Mouse (Mus musculus): ENCODE results near the gene Hsd17b1. TPM values are rescaled to one million over a fixed set of nuclear protein-coding genes. Genes with fewer than 3 reads are reported as not detected.
A peak's percentile ranks its signal among the peaks of the same experiment; 100 is the strongest.

Hsd17b1 gene
- polyA plus RNA-seq, 1 experiment: 0.88 TPM

DNA sequence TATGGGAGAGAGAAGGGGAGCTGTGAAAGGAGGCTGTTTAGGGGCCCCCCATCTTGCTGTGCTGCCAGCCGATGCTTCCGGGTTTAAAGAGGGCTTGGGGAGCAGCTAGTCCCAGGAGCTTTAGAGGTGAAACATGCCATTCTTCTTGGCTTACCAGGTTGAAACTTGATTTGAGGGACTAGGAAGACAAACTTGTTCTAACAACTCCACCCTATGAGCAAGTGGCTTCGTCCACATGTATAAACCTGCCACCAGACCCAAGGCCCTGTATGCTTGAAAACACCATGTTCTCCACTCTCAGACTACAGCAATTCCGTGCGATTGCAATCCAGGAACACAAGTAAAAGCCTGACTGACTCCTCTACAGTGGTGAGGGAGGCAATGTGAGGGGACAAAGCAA is 24.8 kb downstream of the Hsd17b1 start:
- no peak for TF ChIP-seq CTCF (IDR thresholded peaks at IDR 0.05; ENCODE audit: control insufficient read depth, insufficient read depth, insufficient replicate concordance, low read depth, low read length)
- no peak for TF ChIP-seq POLR2A (IDR thresholded peaks at IDR 0.05; ENCODE audit: control insufficient read depth, low read depth, low read length)
- Histone ChIP-seq H3K4me1 (ENCODE audit: control insufficient read depth, insufficient read depth, low read length) (no peaks in the 10 kb centered on the region), H3K27me3 (ENCODE audit: control insufficient read depth, insufficient read depth, low read length) (no peaks in the 10 kb centered on the region), H3K36me3 (ENCODE audit: control insufficient read depth, insufficient read depth, low read length) (peaks cover 2% of the 10 kb centered on the region; the same call in 1 of the 2 replicates), H3K27ac (ENCODE audit: control insufficient read depth, insufficient read depth, low read depth, low read length) (no peak overlapping the region), H3K4me3 (ENCODE audit: control insufficient read depth, low read depth, low read length) (no peak overlapping the region)

DNA sequence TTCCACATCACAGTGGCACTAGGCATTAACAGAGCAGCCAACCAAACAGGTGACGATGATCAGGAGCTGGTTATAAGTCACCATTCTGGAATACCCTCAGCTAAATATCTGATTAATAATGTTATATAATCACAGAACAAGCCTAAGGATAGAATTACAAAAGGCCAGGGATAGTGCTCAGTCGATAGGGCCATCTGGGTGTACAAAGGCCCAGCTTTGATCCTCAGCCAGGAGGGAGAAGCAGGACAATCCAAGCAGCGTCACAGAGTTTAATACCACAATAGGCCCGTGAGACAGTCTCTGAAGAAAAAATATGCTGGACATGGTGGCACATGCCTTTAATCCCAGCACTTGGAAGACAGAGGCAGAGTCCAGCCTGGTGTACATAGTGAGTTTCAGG is 31.1 kb downstream of the Hsd17b1 start:
- Histone ChIP-seq H3K4me1 (ENCODE audit: control insufficient read depth, insufficient read depth, low read length) (no peaks in the 10 kb centered on the region), H3K36me3 (ENCODE audit: control insufficient read depth, insufficient read depth, low read length) (no peaks in the 10 kb centered on the region), H3K27ac (ENCODE audit: control insufficient read depth, insufficient read depth, low read depth, low read length) (no peak overlapping the region), H3K27me3 (ENCODE audit: control insufficient read depth, insufficient read depth, low read length) (no peaks in the 10 kb centered on the region), H3K4me3 (ENCODE audit: control insufficient read depth, low read depth, low read length) (no peak overlapping the region)
- no peak for TF ChIP-seq POLR2A (IDR thresholded peaks at IDR 0.05; ENCODE audit: control insufficient read depth, low read depth, low read length)
- TF ChIP-seq CTCF (IDR thresholded peaks at IDR 0.05; ENCODE audit: control insufficient read depth, insufficient read depth, insufficient replicate concordance, low read depth, low read length): no peak

DNA sequence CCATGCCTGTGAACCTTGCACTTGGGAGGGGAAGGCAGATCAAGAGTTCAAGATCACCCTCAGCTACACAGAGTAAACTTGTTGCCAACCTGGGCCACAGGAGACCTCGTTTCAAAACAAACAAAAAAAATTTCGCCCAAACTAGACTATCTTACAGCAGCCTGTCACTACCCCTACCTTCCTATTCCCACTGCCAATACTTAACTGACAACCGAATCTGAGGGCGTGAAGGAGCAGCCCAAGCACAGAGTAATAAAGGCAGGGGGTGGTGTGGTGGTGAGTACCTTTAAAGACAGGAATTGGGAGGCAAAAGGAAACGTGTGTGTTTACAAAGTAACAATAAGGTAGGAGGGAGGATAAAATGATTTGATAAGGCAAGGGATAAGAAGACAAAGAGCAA is 32.5 kb downstream of the Hsd17b1 start:
- H3K4me1 ChIP-seq (ENCODE audit: control insufficient read depth, insufficient read depth, low read length): no peaks in the 10 kb centered on the region
- no peak for TF ChIP-seq POLR2A (IDR thresholded peaks at IDR 0.05; ENCODE audit: control insufficient read depth, low read depth, low read length)
- TF ChIP-seq CTCF (IDR thresholded peaks at IDR 0.05; ENCODE audit: control insufficient read depth, insufficient read depth, insufficient replicate concordance, low read depth, low read length): no peak
- H3K4me3 ChIP-seq (ENCODE audit: control insufficient read depth, low read depth, low read length): no peak overlapping the region
- no peaks in the 10 kb centered on the region for H3K27me3 ChIP-seq (ENCODE audit: control insufficient read depth, insufficient read depth, low read length)
- no peak overlapping the region for H3K27ac ChIP-seq (ENCODE audit: control insufficient read depth, insufficient read depth, low read depth, low read length)
- no peaks in the 10 kb centered on the region for H3K36me3 ChIP-seq (ENCODE audit: control insufficient read depth, insufficient read depth, low read length)

DNA sequence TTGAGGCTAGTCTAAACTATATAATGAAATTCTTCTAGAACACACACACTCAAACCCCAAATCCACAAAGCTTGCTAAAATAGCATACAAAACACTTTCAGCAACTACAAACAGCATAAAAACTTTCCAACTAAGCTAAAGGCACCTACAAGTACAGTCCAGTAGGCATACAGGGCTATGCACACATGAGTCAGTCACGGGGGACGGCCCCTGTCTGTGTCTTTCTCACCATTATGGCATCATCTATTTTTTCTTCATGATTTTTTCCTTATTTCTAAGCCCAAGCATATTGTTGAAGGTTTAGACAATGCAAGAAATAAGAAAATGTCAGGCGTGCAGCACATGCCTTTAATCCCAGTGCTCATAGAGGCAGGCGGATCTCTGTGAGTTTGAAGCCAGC is 33.0 kb downstream of the Hsd17b1 start:
- TF ChIP-seq CTCF (IDR thresholded peaks at IDR 0.05; ENCODE audit: control insufficient read depth, insufficient read depth, insufficient replicate concordance, low read depth, low read length): no peak
- no peaks in the 10 kb centered on the region for H3K36me3 ChIP-seq (ENCODE audit: control insufficient read depth, insufficient read depth, low read length)
- no peaks in the 10 kb centered on the region for H3K4me1 ChIP-seq (ENCODE audit: control insufficient read depth, insufficient read depth, low read length)
- no peak overlapping the region for H3K4me3 ChIP-seq (ENCODE audit: control insufficient read depth, low read depth, low read length)
- no peaks in the 10 kb centered on the region for H3K27me3 ChIP-seq (ENCODE audit: control insufficient read depth, insufficient read depth, low read length)
- no peak overlapping the region for H3K27ac ChIP-seq (ENCODE audit: control insufficient read depth, insufficient read depth, low read depth, low read length)

DNA sequence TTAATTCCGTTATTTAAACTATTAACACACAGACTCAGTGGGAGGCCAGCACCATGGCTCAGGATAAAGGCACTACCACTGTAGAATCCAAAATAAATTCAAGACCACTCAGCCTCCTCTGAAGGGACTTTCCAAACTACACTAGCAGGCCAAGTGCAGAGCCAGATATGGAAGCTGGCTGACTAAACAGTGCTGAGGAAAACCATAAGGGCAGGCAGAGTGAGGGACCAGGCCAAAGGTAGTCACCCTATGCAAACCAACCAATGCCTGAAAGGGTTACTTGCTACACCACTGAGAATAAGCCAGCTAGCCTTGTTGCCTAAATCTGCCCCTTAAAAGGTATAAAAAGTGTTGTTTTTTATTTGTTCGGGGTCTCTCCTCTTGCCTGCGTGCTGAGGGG is 34.0 kb downstream of the Hsd17b1 start:
- Histone ChIP-seq H3K36me3 (ENCODE audit: control insufficient read depth, insufficient read depth, low read length) (no peaks in the 10 kb centered on the region), H3K4me3 (ENCODE audit: control insufficient read depth, low read depth, low read length) (no peak overlapping the region), H3K4me1 (ENCODE audit: control insufficient read depth, insufficient read depth, low read length) (no peaks in the 10 kb centered on the region), H3K27ac (ENCODE audit: control insufficient read depth, insufficient read depth, low read depth, low read length) (no peak overlapping the region), H3K27me3 (ENCODE audit: control insufficient read depth, insufficient read depth, low read length) (no peaks in the 10 kb centered on the region)
- TF ChIP-seq POLR2A (IDR thresholded peaks at IDR 0.05; ENCODE audit: control insufficient read depth, low read depth, low read length): no peak
- TF ChIP-seq CTCF (IDR thresholded peaks at IDR 0.05; ENCODE audit: control insufficient read depth, insufficient read depth, insufficient replicate concordance, low read depth, low read length): no peak

DNA sequence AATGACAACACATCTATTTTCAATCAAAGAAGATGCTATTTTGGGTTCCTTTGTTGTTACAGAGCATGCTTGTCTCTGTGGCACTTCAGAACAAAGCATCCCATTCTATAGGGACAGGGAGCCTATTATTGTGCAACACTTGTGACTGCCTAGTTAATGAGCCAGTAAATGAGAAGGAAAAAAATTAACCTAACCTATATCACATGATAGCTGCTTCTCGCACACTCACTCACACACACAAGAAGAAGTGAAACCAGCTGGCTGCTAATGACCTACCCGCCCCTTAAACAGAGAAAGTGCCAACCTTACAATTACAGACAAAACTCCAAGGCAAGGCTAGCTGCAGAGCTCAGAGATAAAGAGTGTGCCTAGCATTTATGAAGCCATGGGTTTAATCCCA is 37.4 kb downstream of the Hsd17b1 start:
- no peak overlapping the region for H3K27ac ChIP-seq (ENCODE audit: control insufficient read depth, insufficient read depth, low read depth, low read length)
- no peaks in the 10 kb centered on the region for H3K36me3 ChIP-seq (ENCODE audit: control insufficient read depth, insufficient read depth, low read length)
- H3K27me3 ChIP-seq (ENCODE audit: control insufficient read depth, insufficient read depth, low read length): no peaks in the 10 kb centered on the region
- H3K4me3 ChIP-seq (ENCODE audit: control insufficient read depth, low read depth, low read length): no peak overlapping the region
- TF ChIP-seq POLR2A (IDR thresholded peaks at IDR 0.05; ENCODE audit: control insufficient read depth, low read depth, low read length) (no peak), CTCF (IDR thresholded peaks at IDR 0.05; ENCODE audit: control insufficient read depth, insufficient read depth, insufficient replicate concordance, low read depth, low read length) (no peak)
- peaks cover 3% of the 10 kb centered on the region for H3K4me1 ChIP-seq (ENCODE audit: control insufficient read depth, insufficient read depth, low read length)

DNA sequence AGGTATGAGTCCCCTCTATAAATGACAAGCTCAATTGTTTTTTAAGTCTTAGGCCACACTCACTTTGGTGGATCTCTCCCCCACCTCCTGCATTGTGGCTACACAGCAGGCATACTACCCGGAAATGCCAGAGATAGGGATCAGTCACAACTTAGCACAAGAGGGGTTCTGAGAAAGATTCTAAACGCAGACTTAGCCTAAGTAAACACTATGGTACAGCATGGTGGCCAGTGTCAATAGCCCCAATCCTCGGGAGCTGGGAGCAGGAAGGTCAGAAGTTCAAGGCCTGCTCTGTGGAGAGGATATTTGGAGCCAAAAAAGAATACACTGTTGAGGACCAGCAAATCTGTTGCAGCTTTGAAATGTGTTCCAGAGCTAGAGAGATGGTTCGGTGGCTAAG is 39.9 kb downstream of the Hsd17b1 start:
- no peak for TF ChIP-seq CTCF (IDR thresholded peaks at IDR 0.05; ENCODE audit: control insufficient read depth, insufficient read depth, insufficient replicate concordance, low read depth, low read length)
- TF ChIP-seq POLR2A (IDR thresholded peaks at IDR 0.05; ENCODE audit: control insufficient read depth, low read depth, low read length): no peak
- H3K4me3 ChIP-seq (ENCODE audit: control insufficient read depth, low read depth, low read length): peak overlapping the region; percentile 89
- no peaks in the 10 kb centered on the region for H3K36me3 ChIP-seq (ENCODE audit: control insufficient read depth, insufficient read depth, low read length)
- H3K4me1 ChIP-seq (ENCODE audit: control insufficient read depth, insufficient read depth, low read length): peaks cover 7% of the 10 kb centered on the region
- no peaks in the 10 kb centered on the region for H3K27me3 ChIP-seq (ENCODE audit: control insufficient read depth, insufficient read depth, low read length)
- no peak overlapping the region for H3K27ac ChIP-seq (ENCODE audit: control insufficient read depth, insufficient read depth, low read depth, low read length)

DNA sequence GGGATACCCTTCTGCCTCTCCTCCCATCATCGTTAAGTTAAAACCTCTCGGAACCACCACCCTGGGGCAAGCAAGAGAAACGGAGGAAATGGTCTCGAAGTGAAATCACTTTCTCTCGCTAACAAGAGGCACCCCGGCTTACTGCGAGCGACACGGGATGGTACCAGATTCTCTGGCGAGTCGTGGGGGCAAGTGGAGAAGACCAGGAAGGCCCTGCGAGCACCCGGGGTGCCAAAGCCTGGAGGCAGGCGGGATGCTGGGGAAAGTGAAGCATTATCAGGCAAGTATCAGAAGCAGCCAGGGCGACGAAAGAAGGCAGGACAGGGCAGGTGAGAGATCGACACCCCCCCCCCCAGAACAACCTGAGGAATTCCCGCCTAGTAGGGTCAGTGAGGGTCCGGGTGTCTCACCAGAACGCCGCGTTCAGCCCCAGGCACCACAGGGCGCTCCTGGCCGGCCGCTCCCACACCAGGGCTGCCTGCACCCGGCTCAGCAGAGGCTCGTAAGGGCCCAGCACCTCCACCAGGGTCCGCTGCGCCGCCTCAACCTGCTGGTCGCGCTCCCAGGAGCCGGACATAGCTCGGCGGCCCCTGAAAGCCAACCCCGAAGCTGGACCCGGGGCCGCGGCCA is 41.0 kb downstream of the Hsd17b1 start:
- Histone ChIP-seq H3K27ac (ENCODE audit: control insufficient read depth, insufficient read depth, low read depth, low read length) (peak overlapping the region; percentile 71), H3K4me1 (ENCODE audit: control insufficient read depth, insufficient read depth, low read length) (peaks cover 7% of the 10 kb centered on the region), H3K36me3 (ENCODE audit: control insufficient read depth, insufficient read depth, low read length) (no peaks in the 10 kb centered on the region), H3K27me3 (ENCODE audit: control insufficient read depth, insufficient read depth, low read length) (no peaks in the 10 kb centered on the region), H3K4me3 (ENCODE audit: control insufficient read depth, low read depth, low read length) (peak overlapping the region; percentile 89)
- no peak for TF ChIP-seq CTCF (IDR thresholded peaks at IDR 0.05; ENCODE audit: control insufficient read depth, insufficient read depth, insufficient replicate concordance, low read depth, low read length)
- TF ChIP-seq POLR2A (IDR thresholded peaks at IDR 0.05; ENCODE audit: control insufficient read depth, low read depth, low read length): no peak
